Mouse (Mus musculus) testis, adult 2 months (tissue): ENCODE measurements around the gene Krt23.

Source experiments
- CTCF ChIP-seq: fragments of 200-500 bp; IDR thresholded peaks from 2 replicates; pipeline ENCODE4 v1.5.1; 2012; ENCODE audit warnings: low read depth, mild to moderate bottlenecking, inconsistent platforms, low read length, moderate library complexity; ENCODE audit not compliant: control insufficient read depth, insufficient read depth, insufficient replicate concordance
- POLR2A ChIP-seq: fragments of 200-500 bp; IDR thresholded peaks from 2 replicates; pipeline ENCODE4 v1.6.1; 2012; ENCODE audit warnings: low read depth, mild to moderate bottlenecking, inconsistent platforms, low read length, moderate library complexity; ENCODE audit not compliant: control insufficient read depth

DNA sequence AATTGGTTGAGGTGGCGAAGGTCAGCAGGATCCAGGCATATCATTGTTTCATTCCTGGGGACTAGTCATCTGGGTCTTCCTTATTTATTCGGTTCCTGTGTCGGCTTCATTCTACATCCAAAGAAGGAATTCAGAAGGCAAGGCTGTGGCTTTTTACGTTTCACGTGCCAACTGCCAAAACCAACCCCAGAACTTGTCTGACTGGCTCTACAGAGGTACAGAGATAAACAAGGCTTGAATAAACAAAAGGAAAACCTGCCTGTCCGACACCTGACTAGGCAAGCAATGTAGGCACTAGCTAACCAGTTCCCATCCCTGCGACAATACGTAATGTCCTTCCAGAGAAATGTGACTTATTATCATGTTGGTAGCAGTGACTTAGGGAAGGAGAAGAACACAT is 21.2 kb upstream of the Krt23 start:
- TF ChIP-seq CTCF (no peak), POLR2A (no peak)
